ENCODE assay signal across 13 mouse cellular contexts in the genomic region with DNA sequence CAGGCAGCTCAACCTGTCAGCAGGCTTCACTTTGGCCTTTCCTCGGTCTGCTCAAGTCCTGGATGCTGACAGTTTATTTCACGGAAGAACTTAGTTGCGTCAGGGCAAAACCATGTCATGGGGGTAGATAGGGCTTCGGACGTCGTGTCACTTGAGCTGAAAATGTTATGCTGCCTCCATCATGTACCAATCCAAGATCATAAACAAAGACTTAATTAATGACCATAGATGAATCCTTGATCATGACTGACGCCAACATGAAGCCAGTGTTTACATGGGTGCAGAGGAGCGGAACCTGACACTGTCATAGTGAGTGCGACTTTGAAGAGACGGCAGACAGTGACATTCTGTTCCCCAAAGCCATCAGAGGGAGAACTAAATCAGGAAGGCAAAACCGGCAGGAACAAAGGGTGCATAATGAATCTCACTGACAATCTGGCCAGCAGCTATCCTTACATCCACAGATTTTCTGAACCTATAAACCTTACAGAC.
DNase-seq lines count a peak whose midpoint lies in the region; ATAC-seq and TF ChIP-seq lines count a peak whose summit lies in the region.
"Had no signal": no experiment of that assay in that cellular context is flagged by ENCODE, and none has a peak within 500 bp of the region (broad histone marks: within the 10 kb centered on the region; RNA-seq: fewer than 3 reads in every experiment).

No protein-coding gene starts in this region.

- no peak overlapping the region for H3K4me3 ChIP-seq in forebrain, embryonic 10.5 days
- H3K4me3 ChIP-seq in forebrain, embryonic 15.5 days = no peak overlapping the region
- no peak overlapping the region for H3K4me3 ChIP-seq in left cerebral cortex, adult 2 months
- H3K4me3 ChIP-seq in neural tube, embryonic 15.5 days (replicated peaks) = no peak overlapping the region
- H3K4me3 ChIP-seq: limb, embryonic 12.5 days had no signal

- no peaks in the 10 kb centered on the region for H3K9me3 ChIP-seq in forebrain, embryonic 10.5 days
- H3K9me3 ChIP-seq in forebrain, embryonic 15.5 days = no peaks in the 10 kb centered on the region
- H3K9me3 ChIP-seq in neural tube, embryonic 15.5 days (replicated peaks) = no peaks in the 10 kb centered on the region
- H3K9me3 ChIP-seq: limb, embryonic 12.5 days had no signal

- no peak for TF ChIP-seq CTCF in left cerebral cortex, adult 2 months (IDR thresholded peaks at IDR 0.05)

- peak overlapping the region; percentile 71 for H3K27ac ChIP-seq in forebrain, embryonic 10.5 days
- H3K27ac ChIP-seq in forebrain, embryonic 15.5 days (replicated peaks) = no peak overlapping the region; the same call in 1 of the 2 replicates
- peak overlapping the region; percentile 36; the same call in 1 of the 2 replicates for H3K27ac ChIP-seq in left cerebral cortex, adult 2 months
- peak overlapping the region; percentile 60; the same call in 1 of the 2 replicates for H3K27ac ChIP-seq in neural tube, embryonic 15.5 days (replicated peaks)
- H3K27ac ChIP-seq: limb, embryonic 12.5 days had no signal

- no peak for ATAC-seq in forebrain, embryonic 15.5 days (replicated peaks)
- peak; percentile 55; the same call in 1 of the 2 replicates for ATAC-seq in neural tube, embryonic 15.5 days (ENCODE audit: low FRiP score)
- ATAC-seq: activated CD4-positive, CD25-positive, alpha-beta regulatory T cell, adult 4 months had no signal

- intact Hi-C loops in left cerebral cortex, adult 2 months (cut with DNase I) = no loop called here
- intact Hi-C loops in left cerebral cortex, postnatal 25 days (cut with DNase I) = no loop called here

- H3K4me1 ChIP-seq in forebrain, embryonic 10.5 days = peaks cover 21% of the 10 kb centered on the region
- H3K4me1 ChIP-seq in forebrain, embryonic 15.5 days = peaks cover 10% of the 10 kb centered on the region
- peaks cover 15% of the 10 kb centered on the region for H3K4me1 ChIP-seq in neural tube, embryonic 15.5 days

- no peaks in the 10 kb centered on the region; the same call in 1 of the 2 replicates for H3K27me3 ChIP-seq in forebrain, embryonic 10.5 days (ENCODE audit: poor library complexity, severe bottlenecking)
- H3K27me3 ChIP-seq in forebrain, embryonic 15.5 days = no peaks in the 10 kb centered on the region
- 0 out of 2 replicates have a peak, but pooled peaks cover 3% of the 10 kb centered on the region for H3K27me3 ChIP-seq in neural tube, embryonic 15.5 days (replicated peaks)
- H3K27me3 ChIP-seq: limb, embryonic 12.5 days had no signal

- H3K9ac ChIP-seq in forebrain, embryonic 15.5 days (replicated peaks) = no peak overlapping the region
- no peak overlapping the region for H3K9ac ChIP-seq in neural tube, embryonic 15.5 days (replicated peaks)
- H3K9ac ChIP-seq: limb, embryonic 12.5 days had no signal

- H3K36me3 ChIP-seq in forebrain, embryonic 10.5 days (replicated peaks) = no peaks in the 10 kb centered on the region
- no peaks in the 10 kb centered on the region for H3K36me3 ChIP-seq in forebrain, embryonic 15.5 days
- H3K36me3 ChIP-seq in neural tube, embryonic 15.5 days = no peaks in the 10 kb centered on the region
- H3K36me3 ChIP-seq: G1E; limb, embryonic 12.5 days had no signal

- no peak for DNase-seq in forebrain, embryonic 10.5 days (ENCODE audit: extremely low spot score, low spot score)
- DNase-seq in left cerebral cortex, adult 2 months (ENCODE audit: extremely low spot score in 1 of 2, low spot score in 2 of 2) = no peak
- no peak for DNase-seq in left cerebral cortex, postnatal 25 days (ENCODE audit: low spot score in 2 of 2)
- peak; percentile 24 for DNase-seq in lung, postnatal 14 days
- no peak for DNase-seq in layer of hippocampus, postnatal 10 days (ENCODE audit: low spot score in 2 of 2)
- DNase-seq in spleen, postnatal 10 days (ENCODE audit: low spot score in 2 of 2) = no peak
- DNase-seq: kidney, postnatal 25 days; thymus, adult 2 months had no signal

- 68% methylated on average over 11 of the region's 11 CpGs for WGBS in forebrain, embryonic 10.5 days
- 53% methylated on average over 11 of the region's 11 CpGs for WGBS in forebrain, embryonic 15.5 days
- WGBS in neural tube, embryonic 15.5 days = 17% methylated on average over 11 of the region's 11 CpGs

- no peak overlapping the region for H3K4me2 ChIP-seq in forebrain, embryonic 15.5 days (replicated peaks)
- 0 out of 2 replicates have a peak overlapping the region, but pooled peaks have one; percentile 32 for H3K4me2 ChIP-seq in neural tube, embryonic 15.5 days
- H3K4me2 ChIP-seq: limb, embryonic 12.5 days had no signal
